ENCODE assay signal across 24 mouse cellular contexts in the genomic region with DNA sequence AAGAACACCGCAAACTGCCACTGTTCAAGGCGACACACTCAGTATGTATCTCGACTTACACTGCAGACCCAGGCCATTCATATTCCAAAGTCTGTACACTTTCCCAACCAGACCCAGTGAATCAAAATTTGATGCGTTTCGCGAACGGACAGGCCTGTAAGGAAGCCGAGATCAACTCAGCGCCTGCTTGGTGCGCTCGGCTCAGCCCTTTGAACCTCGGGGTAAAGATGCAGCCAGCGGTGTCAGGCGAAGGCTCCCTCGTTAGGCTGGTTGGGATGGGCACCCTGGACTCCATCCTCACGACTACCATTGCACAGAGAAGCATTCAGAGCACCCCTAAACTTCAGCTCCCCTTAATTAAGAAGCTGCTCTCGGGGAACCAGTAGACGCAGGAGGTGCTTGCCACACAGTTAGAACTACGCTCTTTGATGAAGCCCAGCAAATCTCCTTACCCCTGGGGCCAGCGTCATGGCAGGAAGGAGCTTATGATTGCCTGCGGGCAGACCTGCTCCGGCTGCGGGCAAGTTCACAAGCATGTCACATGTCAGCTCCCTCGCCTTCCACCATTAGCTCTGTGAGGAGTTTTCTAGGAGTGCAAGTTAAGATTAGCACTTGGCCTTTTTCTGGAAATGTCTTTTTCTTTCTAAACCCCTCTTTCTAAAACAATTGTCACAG.
DNase-seq lines count a peak whose midpoint lies in the region; ATAC-seq lines count a peak whose summit lies in the region.
"Had no signal": no experiment of that assay in that cellular context is flagged by ENCODE, and none has a peak within 500 bp of the region (broad histone marks: within the 10 kb centered on the region; RNA-seq: fewer than 3 reads in every experiment).

No protein-coding gene starts in this region.

- no peak overlapping the region for H3K4me3 ChIP-seq in midbrain, embryonic 11.5 days (ENCODE audit: low read depth, low read length)
- no peak overlapping the region for H3K4me3 ChIP-seq in midbrain, embryonic 10.5 days
- no peak overlapping the region for H3K4me3 ChIP-seq in limb, embryonic 12.5 days (replicated peaks)
- no peak overlapping the region for H3K4me3 ChIP-seq in midbrain, embryonic 13.5 days (replicated peaks)
- no peak overlapping the region for H3K4me3 ChIP-seq in neural tube, embryonic 14.5 days (ENCODE audit: low read depth, low read length)
- no peak overlapping the region for H3K4me3 ChIP-seq in forebrain, embryonic 11.5 days (ENCODE audit: low read depth, low read length)
- H3K4me3 ChIP-seq: erythroblast, embryonic 14.5 days; forebrain, embryonic 12.5 days; heart, embryonic 12.5 days; hindbrain, embryonic 10.5 days; kidney, embryonic 15.5 days; lung, embryonic 15.5 days; stomach, embryonic 15.5 days had no signal

- H3K9me3 ChIP-seq in midbrain, embryonic 11.5 days (ENCODE audit: control insufficient read depth, low read length), result no peaks in the 10 kb centered on the region
- H3K9me3 ChIP-seq in midbrain, embryonic 10.5 days (replicated peaks), result no peaks in the 10 kb centered on the region
- no peaks in the 10 kb centered on the region for H3K9me3 ChIP-seq in limb, embryonic 12.5 days
- no peaks in the 10 kb centered on the region for H3K9me3 ChIP-seq in midbrain, embryonic 13.5 days
- no peaks in the 10 kb centered on the region for H3K9me3 ChIP-seq in neural tube, embryonic 14.5 days (ENCODE audit: control insufficient read depth, low read length)
- no peaks in the 10 kb centered on the region for H3K9me3 ChIP-seq in forebrain, embryonic 11.5 days (ENCODE audit: control insufficient read depth, low read length)
- H3K9me3 ChIP-seq: forebrain, embryonic 12.5 days; heart, embryonic 12.5 days; hindbrain, embryonic 10.5 days; kidney, embryonic 15.5 days; lung, embryonic 15.5 days; stomach, embryonic 15.5 days had no signal

- H3K4me1 ChIP-seq in midbrain, embryonic 11.5 days (ENCODE audit: control insufficient read depth, insufficient read depth, low read length), result no peaks in the 10 kb centered on the region; the same call in 1 of the 2 replicates
- H3K4me1 ChIP-seq in midbrain, embryonic 10.5 days, result peaks cover 35% of the 10 kb centered on the region
- H3K4me1 ChIP-seq in limb, embryonic 12.5 days (replicated peaks), result peaks cover 31% of the 10 kb centered on the region
- H3K4me1 ChIP-seq in midbrain, embryonic 13.5 days (replicated peaks), result peaks cover 46% of the 10 kb centered on the region
- H3K4me1 ChIP-seq in neural tube, embryonic 14.5 days (ENCODE audit: control insufficient read depth, insufficient read depth, low read length), result peaks cover 37% of the 10 kb centered on the region
- H3K4me1 ChIP-seq in forebrain, embryonic 11.5 days (replicated peaks; ENCODE audit: control insufficient read depth, insufficient read depth, low read length), result no peaks in the 10 kb centered on the region; the same call in 1 of the 2 replicates
- H3K4me1 ChIP-seq: heart, embryonic 12.5 days; kidney, embryonic 15.5 days; lung, embryonic 15.5 days; stomach, embryonic 15.5 days had no signal

- no peaks in the 10 kb centered on the region for H3K36me3 ChIP-seq in midbrain, embryonic 11.5 days (ENCODE audit: control insufficient read depth, insufficient read depth, low read length)
- H3K36me3 ChIP-seq in midbrain, embryonic 10.5 days, result no peaks in the 10 kb centered on the region
- H3K36me3 ChIP-seq in limb, embryonic 12.5 days, result no peaks in the 10 kb centered on the region
- no peaks in the 10 kb centered on the region for H3K36me3 ChIP-seq in midbrain, embryonic 13.5 days
- H3K36me3 ChIP-seq in neural tube, embryonic 14.5 days (ENCODE audit: control insufficient read depth, insufficient read depth, low read length), result no peaks in the 10 kb centered on the region
- no peaks in the 10 kb centered on the region for H3K36me3 ChIP-seq in forebrain, embryonic 11.5 days (ENCODE audit: control insufficient read depth, insufficient read depth, low read length)
- H3K36me3 ChIP-seq: forebrain, embryonic 12.5 days; heart, embryonic 12.5 days; hindbrain, embryonic 10.5 days; kidney, embryonic 15.5 days; lung, embryonic 15.5 days; stomach, embryonic 15.5 days had no signal

- 74% methylated on average over 24 of the region's 24 CpGs for WGBS in midbrain, embryonic 11.5 days
- WGBS in midbrain, embryonic 10.5 days, result 82% methylated on average over 24 of the region's 24 CpGs
- WGBS in limb, embryonic 12.5 days, result 59% methylated on average over 24 of the region's 24 CpGs
- WGBS in midbrain, embryonic 13.5 days, result 57% methylated on average over 24 of the region's 24 CpGs
- 62% methylated on average over 24 of the region's 24 CpGs for WGBS in neural tube, embryonic 14.5 days
- 65% methylated on average over 24 of the region's 24 CpGs for WGBS in forebrain, embryonic 11.5 days

- H3K9ac ChIP-seq in midbrain, embryonic 11.5 days (ENCODE audit: low read length), result no peak overlapping the region
- no peak overlapping the region for H3K9ac ChIP-seq in limb, embryonic 12.5 days (replicated peaks)
- H3K9ac ChIP-seq in midbrain, embryonic 13.5 days (replicated peaks), result no peak overlapping the region
- H3K9ac ChIP-seq in neural tube, embryonic 14.5 days (replicated peaks; ENCODE audit: low read depth, low read length), result peak overlapping the region; percentile 26
- no peak overlapping the region for H3K9ac ChIP-seq in forebrain, embryonic 11.5 days (ENCODE audit: low read length)
- H3K9ac ChIP-seq: forebrain, embryonic 12.5 days; heart, embryonic 12.5 days; kidney, embryonic 15.5 days; lung, embryonic 15.5 days; stomach, embryonic 15.5 days had no signal

- no peak for ATAC-seq in midbrain, embryonic 11.5 days (ENCODE audit: low FRiP score)
- ATAC-seq in limb, embryonic 12.5 days (ENCODE audit: insufficient number of reproducible peaks, insufficient read depth, low FRiP score, low TSS enrichment, low read depth), result no peak
- ATAC-seq in midbrain, embryonic 13.5 days, result no peak
- no peak for ATAC-seq in neural tube, embryonic 14.5 days (ENCODE audit: low read depth)
- no peak for ATAC-seq in forebrain, embryonic 11.5 days (replicated peaks; ENCODE audit: low FRiP score)

- DNase-seq in midbrain, embryonic 11.5 days (ENCODE audit: low spot score, missing footprints), result peak; percentile 84
- no peak for DNase-seq in midbrain, embryonic 10.5 days (ENCODE audit: low spot score)
- DNase-seq in layer of hippocampus, postnatal 14 days (ENCODE audit: low spot score in 2 of 2), result no peak
- DNase-seq in heart, postnatal 10 days, result no peak
- no peak for DNase-seq in forebrain, embryonic 11.5 days (ENCODE audit: low spot score)
- DNase-seq: adrenal gland, postnatal 25 days; B cell, adult 2 months; gastrocnemius, postnatal 36 days; heart, adult 18-20 months; kidney, adult 18-20 months; kidney, postnatal 4 days; left cerebral cortex, postnatal 4 days; right cerebral cortex, postnatal 14 days had no signal

- no peak overlapping the region; the same call in 1 of the 2 replicates for H3K27ac ChIP-seq in midbrain, embryonic 11.5 days (ENCODE audit: low read depth, low read length)
- no peak overlapping the region for H3K27ac ChIP-seq in midbrain, embryonic 10.5 days (replicated peaks)
- H3K27ac ChIP-seq in limb, embryonic 12.5 days, result no peak overlapping the region
- H3K27ac ChIP-seq in midbrain, embryonic 13.5 days, result peak overlapping the region; percentile 48; the same call in 1 of the 2 replicates
- peak overlapping the region; percentile 11 for H3K27ac ChIP-seq in neural tube, embryonic 14.5 days (ENCODE audit: low read depth, low read length)
- no peak overlapping the region for H3K27ac ChIP-seq in forebrain, embryonic 11.5 days (ENCODE audit: low read depth, low read length)
- H3K27ac ChIP-seq: hindbrain, embryonic 10.5 days; kidney, embryonic 15.5 days; lung, embryonic 15.5 days; stomach, embryonic 15.5 days had no signal

- intact Hi-C loops in heart, postnatal 10 days (cut with DNase I), result no loop called here

- no peak overlapping the region for H3K4me2 ChIP-seq in midbrain, embryonic 11.5 days
- peak overlapping the region; percentile 21; the same call in 1 of the 2 replicates for H3K4me2 ChIP-seq in limb, embryonic 12.5 days
- H3K4me2 ChIP-seq in midbrain, embryonic 13.5 days (replicated peaks), result no peak overlapping the region
- H3K4me2 ChIP-seq in neural tube, embryonic 14.5 days (ENCODE audit: low read depth, low read length), result no peak overlapping the region
- H3K4me2 ChIP-seq in forebrain, embryonic 11.5 days (ENCODE audit: low read depth, low read length, severe bottlenecking), result no peak overlapping the region
- H3K4me2 ChIP-seq: forebrain, embryonic 12.5 days; heart, embryonic 12.5 days; kidney, embryonic 15.5 days; liver, embryonic 11.5 days; lung, embryonic 15.5 days; stomach, embryonic 15.5 days had no signal

- no peaks in the 10 kb centered on the region for H3K27me3 ChIP-seq in midbrain, embryonic 11.5 days (ENCODE audit: control insufficient read depth, insufficient read depth, low read length)
- peaks cover 12% of the 10 kb centered on the region; the same call in 1 of the 2 replicates for H3K27me3 ChIP-seq in midbrain, embryonic 10.5 days (ENCODE audit: low read depth, poor library complexity, severe bottlenecking)
- H3K27me3 ChIP-seq in limb, embryonic 12.5 days, result peaks cover 82% of the 10 kb centered on the region
- 0 out of 2 replicates have a peak, but pooled peaks cover 3% of the 10 kb centered on the region for H3K27me3 ChIP-seq in midbrain, embryonic 13.5 days
- H3K27me3 ChIP-seq in neural tube, embryonic 14.5 days (ENCODE audit: control insufficient read depth, insufficient read depth, low read length), result no peaks in the 10 kb centered on the region
- H3K27me3 ChIP-seq in forebrain, embryonic 11.5 days (ENCODE audit: control insufficient read depth, insufficient read depth, low read length), result no peaks in the 10 kb centered on the region; the same call in 1 of the 2 replicates

Comparison
In these comparisons a context has a peak if more than half of its experiments do, and no peak if none do; other contexts are left out.
1. H3K27ac ChIP-seq: peak in midbrain, embryonic 13.5 days (single experiment) and neural tube, embryonic 14.5 days (single experiment); none in midbrain, embryonic 11.5 days (single experiment), midbrain, embryonic 10.5 days (single experiment), limb, embryonic 12.5 days (single experiment) and forebrain, embryonic 11.5 days (single experiment).